Mouse (Mus musculus) ES-Bruce4 (cell line): ENCODE data around the gene Parp14.

ENCODE experiments used
- CTCF ChIP-seq: IDR thresholded peaks from one replicate; pipeline ENCODE4 v1.8.1; 2011; ENCODE audit warnings: low read depth, low read length
- EP300 ChIP-seq: IDR thresholded peaks from 2 replicates; pipeline ENCODE4 v1.6.1; 2011; ENCODE audit warnings: low read depth, low read length; ENCODE audit not compliant: insufficient read depth
- POLR2A ChIP-seq: IDR thresholded peaks from one replicate; pipeline ENCODE4 v1.8.1; 2011; ENCODE audit warnings: low read length; ENCODE audit not compliant: insufficient read depth

GRCm38 (mm10) chr16:35862057-35862456, 9.3 kb downstream of the Parp14 start:
- TF ChIP-seq POLR2A, result no peak
- TF ChIP-seq EP300, result no peak
- peak; percentile 45 for TF ChIP-seq CTCF
